ENCODE assay signal across 13 mouse cellular contexts in genomic region chr1:37045472-37045871, GRCm38 (mm10). TPM values are rescaled to one million over a fixed set of nuclear protein-coding genes. Genes with fewer than 3 reads are reported as not detected.
"Had no signal": no experiment of that assay in that cellular context is flagged by ENCODE, and none has a peak within 500 bp of the region (broad histone marks: within the 10 kb centered on the region; RNA-seq: fewer than 3 reads in every experiment).

No protein-coding gene starts in this region.

- H3K27ac ChIP-seq: kidney, embryonic 15.5 days; liver, embryonic 14.5 days; midbrain, embryonic 13.5 days; stomach, embryonic 15.5 days had no signal

- H3K27me3 ChIP-seq: kidney, embryonic 15.5 days; midbrain, embryonic 13.5 days; stomach, embryonic 15.5 days had no signal

- DNase-seq: kidney, postnatal 25 days; layer of hippocampus, adult 9-11 months; layer of hippocampus, postnatal 36 days; left cerebral cortex, postnatal 4 days; lung, adult 18-20 months; right cerebral cortex, postnatal 14 days; thymus, adult 2 months; thymus, postnatal 25 days had no signal

- H3K4me2 ChIP-seq: kidney, embryonic 15.5 days; midbrain, embryonic 13.5 days; stomach, embryonic 15.5 days had no signal

- ATAC-seq: midbrain, embryonic 13.5 days had no signal

- H3K4me3 ChIP-seq: kidney, embryonic 15.5 days; midbrain, embryonic 13.5 days; stomach, embryonic 15.5 days had no signal

- H3K9ac ChIP-seq: kidney, embryonic 15.5 days; liver, embryonic 14.5 days; midbrain, embryonic 13.5 days; stomach, embryonic 15.5 days had no signal

- H3K36me3 ChIP-seq: kidney, embryonic 15.5 days; midbrain, embryonic 13.5 days; stomach, embryonic 15.5 days had no signal

- H3K9me3 ChIP-seq: kidney, embryonic 15.5 days; stomach, embryonic 15.5 days had no signal

- H3K4me1 ChIP-seq: midbrain, embryonic 13.5 days; stomach, embryonic 15.5 days had no signal

RNA-seq across cellular contexts. Expression of gene Vwa3b, which starts 19.1 kb away (rescaled TPM):
- total RNA-seq: megakaryocyte-erythroid progenitor cell, adult 5-6 weeks had no signal
- polyA plus RNA-seq: kidney, embryonic 15.5 days; liver, embryonic 14.5 days had no signal
